Mouse (Mus musculus): Measurements from ENCODE around the gene March1. TPM values are rescaled to one million over a fixed set of nuclear protein-coding genes. Genes with fewer than 3 reads are reported as not detected.
"Not testable (repeated sequence)": the region's sequence is repeated elsewhere in the genome, so short reads cannot be mapped to it uniquely, and the experiment has no call there.

Gene March1
- polyA plus RNA-seq, 2 experiments from 2014 or later = 0.55 to 1.5 TPM

GRCm38 (mm10) chr8:66323045-66323807, 705.5 kb downstream of the March1 start:
- no peak for ATAC-seq

DNA sequence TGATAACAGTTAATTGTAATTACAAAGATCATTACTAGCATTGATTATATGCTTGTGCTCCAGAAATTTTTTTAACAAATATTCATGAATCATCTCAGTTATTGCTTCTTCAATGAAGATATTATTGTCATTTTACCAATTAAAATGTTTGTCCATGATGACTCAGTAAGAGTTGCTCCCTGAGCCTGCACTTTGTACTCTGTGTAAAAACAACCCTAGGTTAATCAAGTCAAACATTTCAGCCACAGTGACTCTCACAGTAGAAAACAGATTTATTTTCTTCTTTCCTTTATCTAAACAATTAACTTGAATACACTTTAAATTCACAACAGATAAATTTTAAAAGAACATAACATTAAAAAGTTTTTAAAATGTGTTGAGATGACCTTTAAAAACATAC, 708.7 kb downstream of the March1 start:
- ATAC-seq = no peak

DNA sequence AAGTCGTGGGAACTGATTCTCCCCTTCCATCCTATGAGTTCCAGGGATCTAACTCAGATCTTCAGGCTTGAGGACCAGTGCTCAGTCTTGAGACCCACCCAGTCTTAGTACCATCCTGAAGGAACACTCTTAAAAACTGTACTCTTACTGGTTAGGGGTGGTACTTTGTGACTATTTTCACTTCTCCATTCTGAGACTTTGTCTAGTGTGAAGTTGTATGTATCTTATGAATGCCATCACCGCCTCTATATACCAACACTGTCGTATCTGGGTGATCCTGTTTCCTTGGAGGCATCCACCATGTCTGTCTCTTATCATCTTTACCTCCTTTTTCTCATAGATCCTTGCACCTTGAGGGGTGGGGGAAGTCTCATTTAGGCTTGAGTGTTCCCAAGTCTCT, 714.5 kb downstream of the March1 start:
- ATAC-seq = no peak

DNA sequence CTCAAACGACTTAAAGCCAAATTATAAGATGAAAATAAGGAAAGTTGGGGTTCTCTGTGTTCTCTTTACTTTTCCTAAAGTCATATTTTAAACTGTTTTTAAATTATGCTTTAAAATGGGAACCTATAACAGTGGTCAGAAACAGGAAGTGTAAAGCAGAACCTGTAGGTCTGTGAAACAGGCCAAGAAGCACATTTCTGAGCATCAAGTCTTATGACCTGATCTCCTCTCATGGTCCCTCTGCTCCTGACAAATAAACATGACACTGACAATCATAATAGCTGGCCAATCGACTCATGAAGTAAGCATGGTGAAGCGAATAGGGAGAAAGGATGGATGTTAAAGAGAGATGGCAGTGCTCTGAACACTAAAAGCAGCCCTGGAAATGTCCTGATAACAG, 716.6 kb downstream of the March1 start:
- no peak for ATAC-seq

GRCm38 (mm10) chr8:66339551-66339950, 721.9 kb downstream of the March1 start:
- ATAC-seq = no peak

DNA sequence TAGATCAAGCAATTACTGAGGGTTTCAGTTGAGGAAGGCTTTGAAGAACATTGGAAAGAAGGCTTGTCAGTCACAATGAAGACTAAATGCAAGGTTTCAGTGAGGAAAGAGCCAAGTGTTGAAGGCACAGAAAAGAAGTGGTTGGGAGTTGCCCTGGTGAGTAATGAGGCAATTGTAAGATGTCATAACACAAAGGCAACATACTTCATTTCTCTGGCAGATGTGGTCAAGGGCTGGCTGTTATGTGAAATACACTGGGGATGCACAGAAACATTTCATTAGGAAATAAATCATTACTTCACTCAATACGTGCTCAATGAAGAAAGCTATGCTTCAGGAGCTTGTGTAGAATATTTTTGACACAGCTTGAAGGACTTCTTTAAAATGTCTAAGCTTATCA, 725.2 kb downstream of the March1 start:
- ATAC-seq = no peak

DNA sequence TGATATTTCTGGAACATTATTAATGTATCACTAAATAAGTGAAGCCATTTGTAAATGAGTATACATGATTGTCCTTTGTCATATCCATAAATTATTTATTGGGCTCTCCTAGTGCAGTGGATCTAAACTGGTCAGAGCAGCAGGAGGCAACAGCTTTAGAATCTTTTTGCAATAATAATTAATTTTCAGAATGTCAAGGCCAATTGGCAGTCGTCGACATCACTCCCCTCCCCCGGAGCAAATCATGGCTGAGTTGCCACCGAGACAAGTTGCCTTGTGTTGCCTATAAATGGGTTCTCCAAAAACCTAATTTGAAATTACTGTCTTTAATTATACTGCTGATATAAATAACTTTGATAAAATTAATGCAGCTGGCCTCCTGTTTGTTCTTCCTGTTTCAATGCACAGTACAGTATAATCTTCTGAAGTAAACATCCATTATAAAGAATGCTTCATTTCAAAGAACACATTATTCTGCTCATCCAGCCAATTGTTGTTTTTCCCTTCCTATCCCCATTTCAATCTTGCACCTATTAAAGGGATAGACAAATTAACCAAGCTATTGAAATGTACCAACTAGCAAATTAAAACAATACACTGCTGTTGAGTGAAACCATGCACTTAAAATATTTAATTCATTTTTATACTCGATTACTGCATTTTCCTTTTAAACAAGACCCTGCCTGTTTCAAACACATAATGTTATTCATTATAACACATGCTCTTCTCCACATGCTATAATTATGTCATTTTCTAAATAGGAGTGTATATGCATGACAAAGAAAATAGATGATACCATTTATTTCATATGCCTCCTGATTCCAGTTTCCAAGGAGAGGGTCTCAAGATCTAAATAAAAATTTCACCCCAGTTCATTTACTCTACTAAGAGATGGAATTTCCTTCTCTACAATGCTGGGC, 745.4 kb downstream of the March1 start:
- no peak for ATAC-seq

GRCm38 (mm10) chr8:66383694-66384373, 766.1 kb downstream of the March1 start:
- ATAC-seq = no peak

DNA sequence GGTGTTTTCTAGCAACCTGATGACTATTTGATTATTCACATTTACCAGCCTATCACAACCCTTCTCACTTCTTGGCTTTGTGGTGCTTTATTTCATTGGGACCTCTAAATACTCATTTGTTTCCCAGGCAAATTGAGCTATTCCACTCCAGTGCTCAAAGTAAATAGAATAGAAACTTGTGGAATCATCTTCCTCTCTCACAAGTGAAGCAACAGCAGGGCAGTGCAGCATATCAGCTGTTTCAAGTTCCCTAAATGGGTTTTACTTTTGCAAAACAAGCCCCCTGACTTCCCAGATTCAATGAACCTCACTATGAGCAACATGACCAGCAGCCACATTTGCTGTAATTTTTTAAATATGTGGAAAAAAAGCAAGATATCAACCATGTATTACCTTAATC, 768.3 kb downstream of the March1 start:
- ATAC-seq = no peak

GRCm38 (mm10) chr8:66388693-66389092, 771.0 kb downstream of the March1 start:
- ATAC-seq = no peak

DNA sequence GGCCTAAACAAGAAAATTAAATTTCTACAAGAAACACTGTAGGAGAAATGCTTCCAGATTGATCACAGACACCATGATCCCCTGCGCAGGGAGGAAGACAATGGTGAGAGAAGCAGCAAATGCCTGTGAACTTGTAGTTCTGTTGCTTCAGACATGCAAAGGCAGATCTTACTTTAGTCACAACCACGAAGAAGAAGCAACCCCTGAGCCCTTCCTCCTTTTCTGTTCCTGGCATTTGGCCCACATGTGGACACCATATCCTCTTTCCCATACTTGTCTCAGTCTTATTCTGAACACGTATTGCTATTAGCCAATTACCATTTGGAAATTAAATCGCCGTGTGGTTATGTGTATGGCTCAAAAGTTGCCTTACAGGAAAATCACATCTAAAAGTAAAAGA, 773.9 kb downstream of the March1 start:
- ATAC-seq = no peak

DNA sequence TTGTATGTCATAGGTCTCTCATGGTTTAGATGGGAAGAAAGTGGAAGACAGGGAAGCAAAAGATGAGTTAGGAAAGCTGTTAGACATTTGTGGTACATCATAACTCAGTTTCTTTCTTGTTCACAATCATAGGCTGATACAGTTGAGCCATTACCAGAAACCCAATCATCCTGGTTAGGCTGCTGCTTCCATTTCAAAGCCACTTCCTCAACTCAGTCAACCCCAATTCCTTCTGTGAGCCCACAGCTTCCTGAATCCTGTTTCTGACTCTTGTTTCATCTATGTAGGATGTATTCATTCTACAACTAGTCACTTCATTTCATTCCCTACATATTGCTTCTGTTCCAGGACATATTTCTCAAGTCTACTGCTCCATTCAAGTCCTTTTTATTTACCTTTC, 775.2 kb downstream of the March1 start:
- no peak for ATAC-seq

DNA sequence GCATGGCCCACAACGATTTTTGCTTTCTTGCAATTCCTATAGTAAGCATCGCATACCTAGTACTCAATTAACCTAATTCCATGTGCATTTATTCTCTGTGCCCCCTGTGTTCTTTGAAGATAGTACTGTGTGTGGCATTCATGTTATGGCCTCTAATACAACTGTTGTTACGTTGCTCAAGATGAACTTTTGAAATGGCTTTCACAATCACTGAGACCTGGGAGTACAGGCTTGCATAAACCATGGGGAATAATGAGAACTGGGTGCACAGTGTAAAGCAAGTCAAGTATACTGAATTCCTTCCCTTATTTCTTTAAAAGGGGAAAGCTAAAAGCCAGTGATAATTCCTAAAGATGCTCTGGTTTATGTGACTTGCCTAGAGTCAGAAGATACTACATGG, 776.4 kb downstream of the March1 start:
- ATAC-seq = no peak

DNA sequence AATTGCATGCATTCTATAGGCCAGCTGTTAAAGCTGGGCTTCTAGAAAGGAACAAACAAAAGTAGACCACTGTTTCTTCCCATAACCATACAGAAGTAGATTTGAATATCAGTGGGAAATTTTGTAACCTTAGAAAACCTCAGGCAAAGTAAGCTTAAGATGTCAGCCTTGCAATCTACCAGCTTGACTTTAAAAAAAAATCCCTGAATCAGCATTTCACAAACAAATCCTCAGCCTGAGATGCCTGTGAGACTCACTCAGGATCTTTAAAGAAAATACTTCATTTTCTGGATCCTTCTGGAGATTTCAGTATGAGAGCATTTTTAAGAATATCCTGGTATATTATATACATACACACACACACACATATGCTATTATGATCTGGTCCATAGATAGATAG, 780.1 kb downstream of the March1 start:
- no peak for ATAC-seq

DNA sequence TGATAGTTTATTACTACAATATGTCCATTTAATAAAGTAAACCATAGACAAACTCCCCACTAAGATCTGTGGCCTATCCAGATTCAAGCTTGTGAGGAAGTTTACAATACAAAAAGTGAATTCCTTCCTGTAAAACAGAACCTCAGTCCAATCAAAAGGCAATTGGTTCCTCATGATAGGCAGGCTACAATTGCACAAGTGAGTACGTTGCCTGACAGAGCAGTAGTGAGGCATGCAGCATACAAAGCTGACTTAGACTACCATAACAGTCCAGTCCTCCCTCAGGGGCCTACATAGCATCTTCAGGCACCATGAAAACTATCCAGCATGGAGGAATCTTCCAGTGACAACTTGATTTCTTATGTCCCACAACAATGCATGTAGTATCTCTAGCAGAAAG, 782.4 kb downstream of the March1 start:
- no peak for ATAC-seq

- no peak for ATAC-seq
These were observed 787.2 kb downstream of the March1 start for GRCm38 (mm10) chr8:66404711-66405414.

GRCm38 (mm10) chr8:66405796-66406195, 788.1 kb downstream of the March1 start:
- ATAC-seq = not testable (repeated sequence)

GRCm38 (mm10) chr8:66406596-66407361, 789.1 kb downstream of the March1 start:
- ATAC-seq = no peak

DNA sequence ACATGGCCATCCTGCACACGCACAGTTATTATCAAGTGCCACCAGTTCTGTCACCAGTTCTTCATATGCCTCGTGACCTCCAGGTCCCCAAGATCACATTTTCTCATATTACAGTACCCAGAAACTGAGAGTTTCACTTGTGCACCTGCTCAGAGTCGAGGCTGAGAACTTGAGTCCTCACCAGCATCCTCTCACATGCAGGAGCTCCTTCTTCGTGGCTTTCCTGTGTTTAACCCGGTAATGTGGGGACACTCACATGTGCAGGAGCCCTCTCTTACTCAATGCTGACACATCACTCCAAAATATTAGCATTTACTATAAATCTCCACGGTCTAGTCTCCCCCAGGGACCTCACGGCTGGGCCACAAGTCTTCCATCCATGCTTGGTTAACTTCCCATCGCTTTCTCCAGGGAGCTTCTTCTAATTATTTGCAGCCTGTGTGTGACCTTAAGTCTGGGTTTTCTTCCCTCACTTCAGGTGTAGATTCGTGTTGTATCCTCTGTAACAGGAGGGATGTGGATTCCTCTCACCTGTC, 792.4 kb downstream of the March1 start:
- ATAC-seq = no peak

DNA sequence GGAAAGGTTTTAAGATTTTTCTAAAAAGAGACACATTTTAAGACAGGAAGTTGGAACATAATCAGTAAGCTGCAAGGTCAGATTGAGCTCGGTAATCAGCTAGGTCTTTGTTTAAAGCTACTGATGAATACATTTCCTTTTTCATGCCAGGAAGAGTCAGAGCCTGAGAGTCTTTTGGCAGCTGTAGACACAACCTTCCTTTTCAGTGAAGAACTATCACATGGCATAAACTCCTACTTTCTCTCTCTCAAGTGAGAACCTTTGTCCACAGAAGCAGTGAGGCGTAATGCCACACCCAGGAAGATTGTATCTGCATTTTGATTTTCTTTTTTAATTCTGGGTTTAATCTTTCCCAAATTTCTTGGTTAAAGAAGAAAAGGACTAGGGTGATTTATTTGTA, 795.4 kb downstream of the March1 start:
- ATAC-seq = no peak

GRCm38 (mm10) chr8:66415234-66415633, 797.5 kb downstream of the March1 start:
- ATAC-seq = no peak

- ATAC-seq = not testable (repeated sequence)
These were observed 799.9 kb downstream of the March1 start for GRCm38 (mm10) chr8:66417591-66417990.
